Mouse (Mus musculus) 3T3-L1 (cell line): ENCODE measurements around the gene Tgm4.

Experiments used
- DNase-seq: peaks from one replicate; pipeline ENCODE4 v3.0.0-alpha.2; 2015; ENCODE audit warnings: low read depth, low spot score

The Tgm4 gene

GRCm38 (mm10) chr9:123034426-123034825 lies at the start of gene Tgm4:
TSS of gene Tgm4 (plus strand) at chr9:123034726.
- DNase-seq: no peak

- DNase-seq: no peak
These were observed 35.9 kb upstream of the Tgm4 start for GRCm38 (mm10) chr9:122998406-122999192.

GRCm38 (mm10) chr9:122999193-122999586 lies 35.3 kb upstream of the Tgm4 start:
- no peak for DNase-seq

- no peak for DNase-seq
These were observed 29.8 kb upstream of the Tgm4 start for GRCm38 (mm10) chr9:123004718-123005117.

- DNase-seq: peak; percentile 34
These were observed 28.5 kb upstream of the Tgm4 start for GRCm38 (mm10) chr9:123006071-123006470.

GRCm38 (mm10) chr9:123020995-123021631 lies 13.4 kb upstream of the Tgm4 start, which contains the start of gene Tmem42:
TSS of gene Tmem42 (plus strand) at chr9:123021326.
- peak; percentile 83 for DNase-seq

- peak; percentile 25 for DNase-seq
These were observed 12.7 kb upstream of the Tgm4 start for GRCm38 (mm10) chr9:123021636-123022379.

- peak; percentile 92 for DNase-seq
These were observed 10.3 kb upstream of the Tgm4 start for GRCm38 (mm10) chr9:123024201-123024600.

GRCm38 (mm10) chr9:123031496-123032246 lies 2.9 kb upstream of the Tgm4 start:
- DNase-seq: no peak

GRCm38 (mm10) chr9:123047665-123048064 lies 13.1 kb downstream of the Tgm4 start:
- no peak for DNase-seq

- DNase-seq: no peak
These were observed 24.3 kb downstream of the Tgm4 start for GRCm38 (mm10) chr9:123058724-123059292.

GRCm38 (mm10) chr9:123060172-123060571 lies 25.6 kb downstream of the Tgm4 start:
- no peak for DNase-seq

GRCm38 (mm10) chr9:123079149-123079548 lies 44.6 kb downstream of the Tgm4 start:
- no peak for DNase-seq

- DNase-seq: no peak
These were observed 45.8 kb downstream of the Tgm4 start for GRCm38 (mm10) chr9:123080355-123080754.

- DNase-seq: no peak
These were observed 46.3 kb downstream of the Tgm4 start for GRCm38 (mm10) chr9:123080796-123081195.

GRCm38 (mm10) chr9:123085373-123085772 lies 50.8 kb downstream of the Tgm4 start:
- no peak for DNase-seq

- no peak for DNase-seq
These were observed 53.0 kb downstream of the Tgm4 start for GRCm38 (mm10) chr9:123087558-123087957.

- peak; percentile 22 for DNase-seq
These were observed 56.3 kb downstream of the Tgm4 start for GRCm38 (mm10) chr9:123090844-123091243.

- DNase-seq: no peak
These were observed 65.3 kb downstream of the Tgm4 start for GRCm38 (mm10) chr9:123099631-123100455.

- DNase-seq: no peak
These were observed 68.9 kb downstream of the Tgm4 start for GRCm38 (mm10) chr9:123103425-123103824.
